Mouse (Mus musculus): ENCODE results near the gene Bace2. TPM values are rescaled to one million over a fixed set of nuclear protein-coding genes. Genes with fewer than 3 reads are reported as not detected.

Bace2 gene
- 3.1 and 6.5 TPM in 2 replicates for polyA plus RNA-seq (2012; rRNA removed; ENCODE audit: low replicate concordance)

GRCm38 (mm10) chr16:97356499-97357187, at the start of gene Bace2:
Gene Bace2, plus strand, starts transcription at chr16:97356742.

GRCm38 (mm10) chr16:97462481-97463181, 106.1 kb downstream of the Bace2 start, which contains the start of gene Mx1:
Gene Mx1, minus strand, starts transcription at chr16:97462907.

Other genes with a start within 250 kb of the Bace2 start
- 0.06 and 0.31 TPM in 2 replicates for gene Dscam, start 186.0 kb upstream of the Bace2 start, polyA plus RNA-seq (2012; rRNA removed; ENCODE audit: low replicate concordance)
- 1.9 and 3.4 TPM in 2 replicates for gene Mx1, start 106.2 kb downstream of the Bace2 start, polyA plus RNA-seq (2012; rRNA removed; ENCODE audit: low replicate concordance)
- gene Fam3b, start 158.1 kb downstream of the Bace2 start, polyA plus RNA-seq (2012; rRNA removed; ENCODE audit: low replicate concordance), result 0.42 TPM in 1 of 2 replicates, not detected in the other